Mouse (Mus musculus): ENCODE measurements around the gene Txnrd1.

The Txnrd1 gene

GRCm38 (mm10) chr10:82866356-82866755 is 32.6 kb downstream of the Txnrd1 start, which contains the start of gene Eid3:
TSS of gene Eid3 (plus strand) at chr10:82866626.
- no peak for DNase-seq (ENCODE audit: low spot score in 2 of 2)

DNA sequence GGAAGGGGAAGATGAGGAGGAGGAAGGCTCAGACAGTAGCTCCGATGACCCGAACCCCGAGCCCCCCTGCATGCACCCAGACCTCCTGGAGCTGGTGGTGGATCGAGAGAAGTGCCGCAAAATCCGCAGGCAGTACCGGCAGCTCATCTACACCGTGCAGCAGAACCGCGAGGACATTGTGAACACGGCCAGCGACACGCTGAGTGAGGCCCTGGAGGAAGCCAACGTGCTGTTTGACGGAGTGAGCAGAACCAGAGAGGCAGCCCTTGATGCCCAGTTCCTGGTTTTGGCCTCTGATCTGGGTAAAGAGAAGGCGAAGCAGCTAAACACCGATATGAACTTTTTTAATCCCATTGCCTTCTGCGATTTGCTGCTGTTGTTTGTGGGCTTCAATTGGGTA is 33.1 kb downstream of the Txnrd1 start:
- DNase-seq (ENCODE audit: low spot score in 2 of 2): no peak

DNA sequence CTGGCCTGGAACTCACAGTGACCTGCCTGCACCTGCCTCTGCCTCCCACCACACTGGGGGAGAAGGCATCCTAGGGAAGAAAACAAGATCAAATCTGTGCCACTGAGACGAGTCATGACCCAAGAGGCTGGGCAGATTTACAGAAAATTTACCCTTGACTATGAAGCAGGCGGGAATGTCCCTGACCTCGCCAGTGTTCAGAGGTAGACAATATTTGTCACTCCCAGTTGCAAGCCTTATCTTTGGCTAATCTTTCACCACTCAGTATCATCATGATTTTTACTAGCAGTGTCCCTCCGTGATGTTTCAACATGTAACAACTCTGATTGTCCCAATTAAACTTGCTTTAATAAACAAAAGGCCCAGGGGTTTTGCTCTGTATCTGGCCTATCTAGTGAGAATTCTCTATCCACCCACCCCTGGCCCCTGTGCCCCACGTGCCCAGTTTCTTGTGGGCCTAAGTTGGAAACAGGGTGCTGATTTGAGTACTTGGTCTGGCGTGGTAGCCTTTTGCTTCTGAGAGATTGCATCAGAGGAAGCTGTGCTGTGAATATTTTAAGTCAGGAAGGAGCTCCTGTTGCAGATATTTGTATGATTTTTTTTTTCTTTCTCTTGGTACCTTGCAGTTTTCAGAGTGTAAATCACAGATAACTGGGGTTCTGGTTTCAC is 34.8 kb downstream of the Txnrd1 start:
- DNase-seq (ENCODE audit: low spot score in 2 of 2): no peak

- DNase-seq (ENCODE audit: low spot score in 2 of 2): no peak
These were observed 41.7 kb downstream of the Txnrd1 start for GRCm38 (mm10) chr10:82875446-82875845.

- peak in 1 of 2 experiments; percentile 56 for DNase-seq (ENCODE audit: low spot score in 2 of 2)
These were observed 42.5 kb downstream of the Txnrd1 start for GRCm38 (mm10) chr10:82876076-82876796.

- DNase-seq (ENCODE audit: low spot score in 2 of 2): no peak
These were observed 53.6 kb downstream of the Txnrd1 start for GRCm38 (mm10) chr10:82887354-82887753.

DNA sequence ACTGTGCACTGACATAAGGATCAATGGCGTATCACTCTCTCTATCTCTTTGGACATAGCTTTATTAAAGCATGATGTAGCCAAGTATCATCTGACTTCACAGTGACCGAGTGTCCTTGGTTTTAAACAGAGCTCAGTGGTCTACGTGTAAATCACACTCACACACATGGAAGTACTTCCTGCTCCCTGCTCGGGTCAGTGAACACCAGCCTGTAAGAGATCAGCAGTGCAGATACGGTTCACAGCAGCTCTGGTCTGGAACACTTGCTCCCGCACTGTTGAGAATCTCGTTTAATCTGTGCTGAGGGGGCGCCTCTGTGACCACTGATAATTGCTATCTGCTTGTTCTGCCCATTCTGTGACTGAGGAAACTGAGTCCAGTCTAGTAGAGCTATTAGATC is 54.8 kb downstream of the Txnrd1 start:
- DNase-seq (ENCODE audit: low spot score in 2 of 2): no peak

DNA sequence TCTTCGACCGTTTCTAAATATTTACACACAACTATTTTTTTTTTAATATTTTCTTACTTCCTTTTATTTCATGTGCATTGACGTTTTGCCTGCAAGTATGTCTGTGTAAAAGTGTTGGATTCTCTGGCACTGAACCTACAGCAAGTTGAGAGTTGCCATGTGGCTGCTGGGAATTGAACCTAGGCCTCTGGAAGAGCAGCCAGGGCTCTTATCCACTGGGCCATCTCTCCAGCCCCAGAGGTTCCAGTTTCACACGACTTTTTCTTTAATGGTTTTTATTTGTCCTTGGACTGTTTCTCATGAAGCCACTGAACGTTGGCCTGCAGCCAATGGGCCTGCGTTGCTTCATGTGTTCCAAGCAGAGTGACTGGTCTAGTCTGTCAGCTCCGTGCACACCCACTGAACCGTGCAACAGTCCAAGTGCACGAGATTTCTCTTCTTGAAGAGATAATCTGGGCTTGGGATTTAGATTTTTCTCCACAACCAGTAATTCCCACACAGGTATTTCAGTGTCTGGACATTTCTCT is 55.8 kb downstream of the Txnrd1 start:
- DNase-seq (ENCODE audit: low spot score in 2 of 2): no peak

DNA sequence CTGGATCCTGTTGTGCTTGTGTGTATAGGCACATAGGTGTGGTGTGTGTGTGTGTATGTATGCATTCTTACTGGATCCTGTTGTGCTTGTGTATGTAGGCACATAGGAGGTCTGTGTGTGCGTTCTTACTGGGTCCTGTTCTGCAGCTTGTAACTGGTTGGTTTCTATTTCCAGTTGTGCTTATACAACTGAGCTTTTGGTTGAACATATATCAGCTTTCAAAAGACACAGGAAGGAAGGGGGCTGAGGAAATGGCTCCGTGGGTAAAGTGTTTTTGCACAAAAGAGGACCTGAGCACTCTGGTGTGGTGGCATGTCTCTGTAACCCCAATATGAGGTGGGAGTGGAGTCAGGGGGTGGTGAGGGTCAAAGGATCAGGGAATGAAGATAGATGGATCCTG is 57.2 kb downstream of the Txnrd1 start:
- no peak for DNase-seq (ENCODE audit: low spot score in 2 of 2)

GRCm38 (mm10) chr10:82891427-82891826 is 57.7 kb downstream of the Txnrd1 start:
- no peak for DNase-seq (ENCODE audit: low spot score in 2 of 2)

DNA sequence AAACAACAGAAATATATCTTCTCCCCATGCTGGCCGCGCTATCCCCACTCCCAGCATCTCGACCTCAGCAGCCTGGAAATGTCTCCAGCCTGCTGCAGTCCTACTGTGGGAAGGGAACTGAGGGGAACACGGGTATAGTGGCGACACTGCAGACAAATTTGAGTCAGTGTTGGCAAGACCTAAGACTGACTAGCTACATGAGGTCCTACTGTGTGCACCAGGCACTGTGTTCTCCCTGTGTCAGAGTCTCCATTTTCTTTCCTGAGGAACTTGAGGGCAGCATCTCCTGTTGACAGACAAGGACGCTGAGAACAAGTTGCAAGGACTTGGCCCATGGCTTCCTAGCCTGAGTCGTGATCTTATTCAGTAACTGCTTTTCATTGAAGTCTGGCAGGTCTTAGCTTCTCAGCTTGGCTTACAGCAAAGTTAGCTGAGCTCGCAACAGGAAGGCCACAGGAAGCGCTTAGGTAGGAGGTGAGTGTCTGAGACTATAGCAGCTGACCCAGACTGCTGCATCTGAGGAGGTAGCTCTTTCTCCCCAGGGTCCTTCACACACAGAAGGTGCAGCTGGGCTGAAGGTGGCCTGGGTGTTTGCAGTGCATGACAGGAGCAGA is 58.8 kb downstream of the Txnrd1 start:
- no peak for DNase-seq (ENCODE audit: low spot score in 2 of 2)

DNA sequence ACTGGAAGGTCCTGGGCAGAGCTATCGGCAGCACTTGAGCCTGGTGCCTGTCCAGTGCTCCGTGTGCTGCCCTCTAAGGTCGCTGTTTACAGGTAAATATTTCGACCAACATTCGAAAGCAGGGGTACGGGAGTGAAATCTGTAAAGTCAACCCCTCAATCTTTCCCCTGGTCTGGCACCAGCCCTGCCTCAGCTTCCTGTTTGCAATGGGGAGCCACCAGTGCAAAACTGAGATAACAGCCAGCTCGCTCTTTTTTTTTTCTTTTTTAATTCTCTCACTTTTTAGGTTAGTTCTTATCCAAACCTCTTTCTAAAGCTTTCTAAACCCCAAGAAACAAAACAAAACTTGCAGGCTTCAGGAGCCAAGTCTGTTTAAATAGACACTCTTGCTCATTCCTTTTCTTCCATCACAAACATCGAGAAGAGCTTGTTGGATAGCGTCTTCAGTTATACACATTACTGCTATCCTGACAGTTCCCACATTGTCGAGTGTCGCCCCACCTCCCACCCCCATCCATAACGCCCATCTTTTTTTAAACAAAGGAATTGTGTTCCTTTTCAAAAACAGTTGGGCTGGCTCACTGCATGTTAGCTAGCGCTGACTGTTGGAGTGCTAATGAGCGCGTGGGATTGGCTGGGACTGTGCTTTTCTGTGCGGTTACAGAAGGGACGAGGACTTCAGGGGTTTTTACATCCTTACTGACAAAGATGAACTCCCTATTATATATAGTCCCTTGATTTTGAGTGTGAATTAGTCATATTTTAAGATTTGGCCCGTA is 60.3 kb downstream of the Txnrd1 start:
- no peak for DNase-seq (ENCODE audit: low spot score in 2 of 2)

- DNase-seq (ENCODE audit: low spot score in 2 of 2): no peak
These were observed 64.2 kb downstream of the Txnrd1 start for GRCm38 (mm10) chr10:82897936-82898335.

- DNase-seq (ENCODE audit: low spot score in 2 of 2): no peak
These were observed 65.1 kb downstream of the Txnrd1 start for GRCm38 (mm10) chr10:82898893-82899292.

DNA sequence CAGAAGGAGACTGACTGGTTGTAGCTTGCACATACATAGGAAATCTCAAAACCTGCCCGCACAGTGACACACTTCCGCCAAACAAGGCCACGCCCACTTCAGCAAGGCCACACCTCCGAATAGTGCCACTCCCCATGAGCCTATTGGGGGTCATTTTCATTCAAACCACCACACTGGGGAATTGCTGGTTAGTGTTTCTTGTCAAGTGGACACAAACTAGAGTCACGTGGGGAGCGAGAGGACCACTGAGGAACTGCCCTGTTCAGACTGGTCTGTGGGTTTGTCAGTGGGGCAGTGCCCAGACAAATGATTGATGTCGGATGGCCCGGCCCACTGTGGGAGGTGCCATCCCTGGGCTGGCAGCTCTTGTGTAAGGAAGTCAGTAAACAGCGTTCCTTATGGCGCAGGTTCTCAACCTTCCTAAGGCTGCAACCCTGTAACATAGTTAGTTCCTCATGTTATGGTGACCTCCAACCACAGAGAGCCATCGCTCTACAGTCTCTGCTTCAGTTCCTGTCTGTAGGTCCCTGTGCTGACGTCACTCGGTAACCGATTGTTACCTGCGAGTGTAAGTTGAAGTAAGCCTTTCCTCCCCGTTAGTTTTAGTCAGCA is 66.2 kb downstream of the Txnrd1 start:
- DNase-seq (ENCODE audit: low spot score in 2 of 2): no peak

DNA sequence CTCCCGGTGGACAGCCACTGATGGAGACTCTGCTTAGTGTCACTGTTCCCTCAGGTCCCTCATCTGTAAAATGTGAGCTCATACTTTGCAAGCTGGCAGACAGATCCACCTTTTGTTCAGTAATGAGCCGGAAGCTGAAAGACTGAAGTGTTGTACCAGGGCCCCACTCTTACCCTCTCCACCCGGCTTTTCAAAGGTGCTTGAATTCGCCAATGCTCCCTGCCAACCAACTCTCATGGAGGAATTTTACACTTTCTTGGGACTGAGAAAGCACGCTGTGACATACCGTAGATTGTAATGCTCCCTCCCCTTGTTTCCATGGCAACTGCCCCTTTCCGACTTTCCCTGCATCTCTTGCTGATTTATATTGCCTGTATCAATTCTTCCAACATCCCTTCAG is 66.8 kb downstream of the Txnrd1 start:
- no peak for DNase-seq (ENCODE audit: low spot score in 2 of 2)

GRCm38 (mm10) chr10:82901436-82901835 is 67.7 kb downstream of the Txnrd1 start:
- DNase-seq (ENCODE audit: low spot score in 2 of 2): peak; percentile 76 to 93

GRCm38 (mm10) chr10:82908526-82908925 is 74.8 kb downstream of the Txnrd1 start:
- DNase-seq (ENCODE audit: low spot score in 2 of 2): no peak

- peak; percentile 35 to 75 for DNase-seq (ENCODE audit: low spot score in 2 of 2)
These were observed 75.6 kb downstream of the Txnrd1 start for GRCm38 (mm10) chr10:82909382-82909781.

DNA sequence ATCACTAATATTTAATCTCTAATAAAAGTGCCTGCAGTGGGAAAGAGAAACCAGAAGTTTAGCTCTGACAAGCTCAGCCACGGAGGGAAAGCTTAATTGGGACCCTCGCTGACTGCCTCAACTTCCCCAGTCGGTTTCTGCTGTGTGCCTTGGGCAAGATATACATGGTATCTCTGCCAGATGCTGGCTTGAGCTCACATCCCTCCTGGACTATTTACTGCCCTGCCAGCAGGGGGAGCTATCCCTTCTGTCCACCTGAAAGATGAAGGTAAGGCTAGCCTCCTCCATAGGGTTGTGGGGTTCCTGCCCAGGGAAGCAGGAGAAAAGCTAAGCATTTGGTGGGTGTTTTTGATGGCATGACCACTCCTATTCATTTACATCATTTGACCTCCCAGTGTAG is 76.4 kb downstream of the Txnrd1 start:
- DNase-seq (ENCODE audit: low spot score in 2 of 2): peak in 1 of 2 experiments; percentile 33

- DNase-seq (ENCODE audit: low spot score in 2 of 2): no peak
These were observed 79.5 kb downstream of the Txnrd1 start for GRCm38 (mm10) chr10:82913238-82913637.
